1 mouse cellular context compared by ENCODE assay signal in the genomic region with DNA sequence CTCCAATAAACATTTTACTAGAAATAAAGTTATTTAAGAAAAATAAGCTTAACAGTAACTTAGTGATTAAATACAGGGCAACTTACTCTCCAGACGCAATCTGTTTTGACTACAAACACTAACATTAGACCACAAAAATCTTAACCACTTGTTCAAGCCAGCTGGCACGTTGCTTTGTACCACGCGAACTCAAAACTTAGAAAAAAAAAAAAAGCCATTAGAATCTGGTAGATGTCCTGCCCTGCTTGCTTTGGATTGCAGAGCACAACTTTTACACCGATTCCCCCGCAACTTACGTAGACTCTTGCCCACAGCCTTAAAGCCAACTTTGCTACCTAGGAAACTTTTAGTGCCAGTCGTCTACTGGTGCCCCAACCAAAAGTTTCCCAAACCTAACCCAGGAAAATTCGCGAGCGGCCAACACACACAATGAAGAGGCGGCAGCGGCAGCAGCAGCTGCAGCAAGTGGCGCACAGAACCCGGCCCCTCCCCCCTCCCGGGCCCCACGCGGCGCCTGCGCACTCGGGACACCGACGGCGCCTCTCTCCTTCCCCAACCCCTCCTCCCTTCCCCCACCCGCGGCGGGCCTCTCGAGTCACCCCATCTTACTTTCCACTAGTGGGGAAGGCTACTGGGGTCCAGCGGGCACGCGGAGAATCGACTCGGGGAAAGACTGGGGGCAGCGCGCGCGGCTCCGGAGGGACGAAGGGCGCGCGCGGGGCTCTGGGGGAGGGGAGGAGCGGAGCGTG.
TF ChIP-seq lines count a peak whose summit lies in the region.

No protein-coding gene starts in this region.

TF ChIP-seq in MEL, 35 proteins besides CTCF, POLR2A, EP300 and RAD21 (continued from another document):
- TF ChIP-seq MXI1 (IDR thresholded peaks at IDR 0.05; ENCODE audit: low read depth, low read length), result no peak; the same call in 1 of the 2 replicates
- TF ChIP-seq POLR2AphosphoS5 (IDR thresholded peaks at IDR 0.05; ENCODE audit: borderline replicate concordance, low read depth, low read length), result no peak
- TF ChIP-seq GABPA (IDR thresholded peaks at IDR 0.05; ENCODE audit: low read depth, low read length), result no peak
- no peak for TF ChIP-seq MAFK (IDR thresholded peaks at IDR 0.05; ENCODE audit: borderline replicate concordance, low read depth, low read length)
- no peak for TF ChIP-seq MYB (IDR thresholded peaks at IDR 0.05; ENCODE audit: low read depth, low read length)
- TF ChIP-seq E2F4 (IDR thresholded peaks at IDR 0.05; ENCODE audit: borderline replicate concordance, low read depth, low read length), result no peak
- no peak for TF ChIP-seq ETS1 (IDR thresholded peaks at IDR 0.05; ENCODE audit: low read depth, low read length)
- TF ChIP-seq BHLHE40 (IDR thresholded peaks at IDR 0.05; ENCODE audit: borderline replicate concordance, low read depth, low read length), result 0 out of 2 replicates have a peak, but pooled peaks have one; percentile 27
- TF ChIP-seq KAT2A (conservative IDR thresholded peaks at IDR 0.05; ENCODE audit: low read depth, low read length), result no peak
- TF ChIP-seq ZKSCAN1 (IDR thresholded peaks at IDR 0.05; ENCODE audit: low read depth, low read length), result no peak
- TF ChIP-seq GATA1 (IDR thresholded peaks at IDR 0.05; ENCODE audit: low read depth, low read length), result no peak
- no peak; the same call in 1 of the 2 replicates for TF ChIP-seq CHD1 (IDR thresholded peaks at IDR 0.05; ENCODE audit: low read depth, low read length)
- peak; percentile 13; the same call in 1 of the 2 replicates for TF ChIP-seq TCF12 (IDR thresholded peaks at IDR 0.05; ENCODE audit: low read depth, low read length)
- TF ChIP-seq ELF1 (IDR thresholded peaks at IDR 0.05; ENCODE audit: low read depth, low read length), result 0 out of 2 replicates have a peak, but pooled peaks have one; percentile 14
- TF ChIP-seq NELFE (IDR thresholded peaks at IDR 0.05; ENCODE audit: low read depth, low read length), result no peak
- TF ChIP-seq NRF1 (IDR thresholded peaks at IDR 0.05; ENCODE audit: insufficient read depth, low read depth, low read length, poor library complexity, severe bottlenecking), result peak; percentile 77
- no peak for TF ChIP-seq MEF2A (IDR thresholded peaks at IDR 0.05; ENCODE audit: extremely low read depth, insufficient replicate concordance, low read depth, low read length, poor library complexity, severe bottlenecking)
- TF ChIP-seq TBP (IDR thresholded peaks at IDR 0.05; ENCODE audit: low read depth, low read length), result no peak
- no peak for TF ChIP-seq ZMIZ1 (IDR thresholded peaks at IDR 0.05; ENCODE audit: low read depth, low read length)
- TF ChIP-seq MAX (IDR thresholded peaks at IDR 0.05; ENCODE audit: low read length), result no peak
- no peak for TF ChIP-seq MYC (IDR thresholded peaks at IDR 0.05; ENCODE audit: low read depth, low read length)
- no peak for TF ChIP-seq JUND (IDR thresholded peaks at IDR 0.05; ENCODE audit: low read depth, low read length)
TF ChIP-seq in MEL: peak in this region for 6.
